Mouse (Mus musculus) adrenal gland, adult 8-10 months (tissue): ENCODE results near the gene Zfp580. TPM values are rescaled to one million over a fixed set of nuclear protein-coding genes. Genes with fewer than 3 reads are reported as not detected.
"Not testable (repeated sequence)": the region's sequence is repeated elsewhere in the genome, so short reads cannot be mapped to it uniquely, and the experiment has no call there.

Source experiments
- DNase-seq: peaks from one replicate; pipeline ENCODE4 v3.0.0; 2022
- total RNA-seq, 4 experiments: library from RNA; stranded (reverse); gene quantifications; 2 replicates each; pipeline ENCODE4 v1.2.4; 2022

The Zfp580 gene
- total RNA-seq, 4 experiments from 2014 or later = 5.4 to 9.7 (median 8.5) TPM

- no peak for DNase-seq
Measured at GRCm38 (mm10) chr7:5073586-5073985, 22.2 kb downstream of the Zfp580 start.

DNA sequence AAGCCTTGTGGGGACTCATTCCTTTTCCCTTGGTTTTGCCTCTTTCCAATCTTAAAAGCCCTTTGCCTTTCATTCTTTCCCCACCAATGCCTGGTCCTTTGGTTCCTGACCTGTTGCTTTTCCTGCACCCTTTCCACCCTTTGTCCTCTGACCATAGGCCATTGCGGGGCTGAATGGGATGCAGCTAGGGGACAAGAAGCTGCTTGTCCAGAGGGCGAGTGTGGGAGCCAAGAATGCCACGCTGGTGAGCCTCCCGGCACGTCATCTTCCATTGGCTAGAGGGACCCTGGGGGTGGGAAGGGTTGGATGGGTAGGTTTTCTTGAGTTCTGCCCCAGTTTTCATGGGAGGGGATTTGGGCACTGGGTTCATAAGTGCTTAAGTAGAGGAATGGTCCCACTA is 23.6 kb downstream of the Zfp580 start:
- no peak for DNase-seq

DNA sequence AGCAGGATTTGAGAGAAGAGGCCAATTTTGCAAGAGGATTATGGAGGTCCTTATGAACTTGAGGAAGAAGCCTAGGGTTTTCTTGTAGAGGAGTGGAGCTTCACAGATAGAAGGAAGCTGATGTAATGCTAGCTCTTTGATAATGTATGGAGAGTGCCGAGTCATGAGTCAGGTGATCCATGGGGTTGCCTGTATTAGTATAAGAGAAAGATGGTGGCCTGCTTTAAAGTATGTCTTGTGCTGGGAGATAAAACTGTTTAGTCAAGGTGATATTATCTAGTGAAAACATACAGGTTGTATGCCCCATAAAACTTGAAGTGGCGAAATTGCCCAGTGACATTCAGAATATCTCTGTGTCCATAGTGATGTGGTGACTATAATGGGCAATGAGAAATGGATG is 25.6 kb downstream of the Zfp580 start:
- no peak for DNase-seq

- DNase-seq = not testable (repeated sequence)
Measured at GRCm38 (mm10) chr7:5079365-5080009, 28.1 kb downstream of the Zfp580 start.

DNA sequence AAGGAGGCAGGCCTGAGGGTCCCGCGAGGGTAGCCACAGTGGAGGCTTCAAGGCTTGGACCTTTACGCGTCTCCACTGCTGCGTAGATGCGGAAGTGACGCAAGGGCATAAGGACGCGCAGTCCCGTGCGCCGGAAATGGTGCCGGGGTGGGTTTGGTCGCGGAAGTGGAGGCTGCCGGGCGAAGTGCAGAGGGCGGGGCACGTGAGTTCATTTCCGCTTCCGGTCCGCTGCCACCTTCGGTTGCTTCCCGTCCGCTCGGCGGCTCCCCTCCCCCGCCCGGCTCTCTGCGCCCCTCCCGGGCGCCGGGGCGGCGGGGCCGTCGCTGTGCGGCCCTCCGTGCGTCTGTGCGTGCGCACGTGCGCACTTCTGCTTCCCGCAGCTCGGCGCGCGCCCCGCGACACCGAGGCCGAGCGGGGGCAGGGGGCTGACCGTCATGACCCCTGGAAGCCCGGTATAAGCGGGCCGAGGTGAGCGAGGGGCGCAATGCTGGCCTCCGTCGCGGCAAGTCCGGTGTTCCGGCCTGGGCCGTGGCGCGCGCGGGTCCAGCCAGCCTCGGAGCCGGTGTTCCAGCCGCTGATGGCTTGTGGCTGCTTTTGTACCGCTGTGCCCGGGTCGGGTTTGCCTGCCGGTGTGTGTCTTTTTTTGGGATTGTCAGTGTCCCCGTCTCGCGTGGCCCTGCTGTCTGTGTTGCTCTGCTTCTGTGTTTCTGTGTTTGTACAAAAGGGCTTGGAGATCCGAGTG is 28.8 kb downstream of the Zfp580 start, which contains the start of gene Epn1:
TSS of gene Epn1 (plus strand) at position 226 of the 742 bp plus-strand sequence.
- peak; percentile 96 for DNase-seq

GRCm38 (mm10) chr7:5080815-5081214 is 29.5 kb downstream of the Zfp580 start:
- DNase-seq = no peak

GRCm38 (mm10) chr7:5081241-5081640 is 29.9 kb downstream of the Zfp580 start:
- DNase-seq = no peak

DNA sequence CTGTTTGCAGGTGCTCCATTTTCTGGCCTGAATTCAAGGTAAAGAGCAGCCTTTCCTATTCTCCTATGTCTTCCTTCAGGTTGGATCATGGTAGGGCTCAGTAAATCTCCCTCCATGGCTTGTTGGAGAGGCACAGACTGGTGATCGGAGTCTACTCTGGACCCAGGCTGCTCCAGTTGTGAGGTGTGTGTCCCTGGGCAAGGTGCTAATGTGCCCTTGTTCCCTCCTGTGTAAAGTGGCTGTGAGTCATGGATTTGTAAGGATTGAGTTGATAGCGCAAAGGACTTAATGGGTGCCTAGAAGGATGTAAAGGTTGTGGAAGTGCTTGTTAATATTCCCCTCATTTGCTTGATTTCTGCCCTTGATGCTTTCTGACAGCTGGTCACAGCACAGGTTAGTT is 30.6 kb downstream of the Zfp580 start:
- DNase-seq = no peak

- DNase-seq = no peak
Measured at GRCm38 (mm10) chr7:5083325-5084105, 32.2 kb downstream of the Zfp580 start.

DNA sequence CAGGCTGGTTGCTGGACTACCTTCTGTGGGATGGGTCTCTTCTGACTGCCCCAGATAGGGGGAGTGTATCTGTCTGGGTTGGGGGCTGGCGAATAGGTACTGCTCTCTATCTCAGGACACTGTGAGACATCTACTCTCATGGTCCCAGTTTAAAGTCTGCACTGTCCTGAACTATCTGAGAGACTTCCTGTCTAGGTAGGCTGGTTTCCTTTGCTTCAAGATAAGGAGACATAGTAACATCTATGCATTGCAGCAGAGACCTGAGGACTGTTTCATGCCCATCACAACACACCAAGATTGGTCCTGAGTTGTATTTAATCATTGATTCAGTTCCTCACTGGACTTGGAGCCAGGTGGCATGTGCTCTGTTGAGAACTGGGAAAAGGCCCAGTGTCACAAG is 34.2 kb downstream of the Zfp580 start:
- no peak for DNase-seq

GRCm38 (mm10) chr7:5086921-5087440 is 35.6 kb downstream of the Zfp580 start:
- DNase-seq = no peak

DNA sequence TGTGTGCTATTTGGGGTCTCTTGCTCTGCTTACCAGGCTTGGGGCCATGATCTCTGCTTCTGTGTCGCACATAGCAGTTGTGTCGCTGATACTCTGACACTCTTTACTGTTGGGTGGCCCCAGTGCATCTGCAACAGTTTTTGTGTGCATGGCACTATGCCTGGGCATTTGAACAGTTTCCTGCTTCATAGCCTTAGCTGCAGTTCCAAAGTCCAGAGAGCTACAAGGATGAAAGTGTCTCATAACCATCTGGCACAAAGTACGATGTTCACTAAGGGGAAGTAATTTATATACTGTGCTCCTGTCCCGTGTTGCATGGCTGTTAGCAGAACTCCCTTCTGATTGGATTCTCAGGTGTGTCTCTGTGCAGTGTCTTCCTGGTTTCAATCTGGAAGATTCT is 36.5 kb downstream of the Zfp580 start:
- no peak for DNase-seq

DNA sequence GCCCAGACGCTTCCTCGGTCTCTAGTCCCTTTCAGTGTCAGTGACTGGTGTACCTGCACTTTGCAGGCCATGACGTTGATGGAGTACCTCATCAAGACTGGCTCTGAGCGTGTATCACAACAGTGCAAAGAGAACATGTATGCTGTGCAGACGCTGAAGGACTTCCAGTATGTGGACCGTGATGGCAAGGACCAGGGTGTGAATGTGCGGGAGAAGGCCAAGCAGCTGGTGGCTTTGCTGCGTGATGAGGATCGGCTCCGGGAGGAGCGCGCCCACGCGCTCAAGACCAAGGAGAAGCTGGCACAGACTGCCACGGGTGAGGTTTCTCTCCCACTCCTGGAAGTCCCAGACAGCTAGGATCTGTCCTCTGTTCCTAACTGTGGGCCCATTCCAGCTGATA is 38.5 kb downstream of the Zfp580 start:
- DNase-seq = no peak

- DNase-seq = no peak
Measured at GRCm38 (mm10) chr7:5091008-5091728, 39.8 kb downstream of the Zfp580 start.

DNA sequence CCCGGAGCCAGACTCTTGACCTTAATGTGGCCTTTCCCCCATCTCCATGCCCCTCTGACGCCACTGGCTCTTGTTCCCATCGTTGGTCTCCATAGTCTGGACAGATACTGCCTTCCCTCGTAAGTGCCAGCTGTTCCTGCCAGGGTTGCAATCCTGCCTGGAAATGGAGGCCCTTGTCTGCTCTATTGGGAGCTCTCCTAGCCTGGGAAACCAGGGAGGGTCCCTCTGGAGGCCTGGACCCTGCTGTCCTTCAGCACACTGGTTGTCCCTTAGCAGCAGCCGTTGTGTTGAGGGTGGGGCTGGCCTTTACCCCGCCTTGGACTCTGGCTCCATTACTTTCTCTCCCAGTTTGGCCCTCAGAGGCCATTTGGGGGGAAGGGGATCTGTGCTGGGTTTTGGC is 41.0 kb downstream of the Zfp580 start:
- DNase-seq = no peak

- DNase-seq = no peak
Measured at GRCm38 (mm10) chr7:5092831-5093510, 41.6 kb downstream of the Zfp580 start.

DNA sequence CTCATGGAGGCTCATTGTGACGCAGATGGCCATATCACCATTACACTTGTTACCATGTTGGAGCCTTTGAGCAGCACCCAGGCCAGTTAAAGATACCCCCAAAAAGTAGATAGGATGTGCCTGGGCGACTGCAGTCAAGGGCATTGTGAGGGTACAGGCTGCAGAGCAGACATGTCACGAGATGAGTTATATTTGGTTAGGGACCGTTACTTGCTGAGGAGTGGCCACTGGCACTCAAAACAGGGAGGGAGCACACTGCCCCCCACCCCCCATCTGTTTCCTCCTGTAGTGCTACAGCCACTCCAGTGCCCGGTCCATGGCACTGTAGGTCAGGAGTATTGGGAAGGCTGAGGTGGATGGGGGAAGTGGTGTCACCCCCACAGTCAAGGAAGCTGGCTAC is 47.4 kb downstream of the Zfp580 start:
- DNase-seq = no peak

- DNase-seq = no peak
Measured at GRCm38 (mm10) chr7:5099796-5100195, 48.5 kb downstream of the Zfp580 start.

GRCm38 (mm10) chr7:5101066-5101663 is 49.8 kb downstream of the Zfp580 start:
- no peak for DNase-seq

GRCm38 (mm10) chr7:5102564-5102963 is 51.2 kb downstream of the Zfp580 start:
- DNase-seq = no peak
